Mouse (Mus musculus): ENCODE results near the gene Ddah2. TPM values are rescaled to one million over a fixed set of nuclear protein-coding genes. Genes with fewer than 3 reads are reported as not detected.

Ddah2 gene
- total RNA-seq, 2 experiments from 2014 or later: 13.7 to 15.8 TPM

DNA sequence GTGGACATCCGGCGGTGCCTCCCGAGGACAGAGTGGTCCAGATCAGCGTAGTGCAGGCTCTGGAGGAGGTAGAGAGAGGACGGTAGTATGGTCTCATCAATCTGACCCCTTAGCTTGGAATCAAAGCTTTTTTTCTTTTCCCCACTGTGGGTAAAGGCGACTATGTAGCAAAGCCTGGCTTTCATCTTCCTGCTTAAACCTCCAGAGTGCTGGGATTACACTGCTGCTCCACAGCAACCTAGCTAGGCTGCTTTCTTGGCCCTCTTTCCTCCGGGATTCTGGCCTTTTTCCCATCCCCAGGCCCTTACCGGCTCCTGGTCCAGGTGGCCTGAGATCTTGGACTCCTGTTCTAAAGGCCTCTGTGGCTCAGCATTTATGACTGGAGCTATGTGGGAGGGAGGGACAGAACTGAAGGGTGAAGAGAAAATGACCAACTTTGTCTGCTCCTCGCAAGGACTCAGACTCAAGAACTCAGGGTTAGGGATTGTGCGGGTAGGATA lies 5.6 kb downstream of the Ddah2 start:
- DNase-seq (ENCODE audit: low spot score in 2 of 2): no peak
- TF ChIP-seq CTCF (conservative IDR thresholded peaks at IDR 0.05): no peak
- no peak overlapping the region for H3K4me3 ChIP-seq
- H3K27ac ChIP-seq: no peak overlapping the region

DNA sequence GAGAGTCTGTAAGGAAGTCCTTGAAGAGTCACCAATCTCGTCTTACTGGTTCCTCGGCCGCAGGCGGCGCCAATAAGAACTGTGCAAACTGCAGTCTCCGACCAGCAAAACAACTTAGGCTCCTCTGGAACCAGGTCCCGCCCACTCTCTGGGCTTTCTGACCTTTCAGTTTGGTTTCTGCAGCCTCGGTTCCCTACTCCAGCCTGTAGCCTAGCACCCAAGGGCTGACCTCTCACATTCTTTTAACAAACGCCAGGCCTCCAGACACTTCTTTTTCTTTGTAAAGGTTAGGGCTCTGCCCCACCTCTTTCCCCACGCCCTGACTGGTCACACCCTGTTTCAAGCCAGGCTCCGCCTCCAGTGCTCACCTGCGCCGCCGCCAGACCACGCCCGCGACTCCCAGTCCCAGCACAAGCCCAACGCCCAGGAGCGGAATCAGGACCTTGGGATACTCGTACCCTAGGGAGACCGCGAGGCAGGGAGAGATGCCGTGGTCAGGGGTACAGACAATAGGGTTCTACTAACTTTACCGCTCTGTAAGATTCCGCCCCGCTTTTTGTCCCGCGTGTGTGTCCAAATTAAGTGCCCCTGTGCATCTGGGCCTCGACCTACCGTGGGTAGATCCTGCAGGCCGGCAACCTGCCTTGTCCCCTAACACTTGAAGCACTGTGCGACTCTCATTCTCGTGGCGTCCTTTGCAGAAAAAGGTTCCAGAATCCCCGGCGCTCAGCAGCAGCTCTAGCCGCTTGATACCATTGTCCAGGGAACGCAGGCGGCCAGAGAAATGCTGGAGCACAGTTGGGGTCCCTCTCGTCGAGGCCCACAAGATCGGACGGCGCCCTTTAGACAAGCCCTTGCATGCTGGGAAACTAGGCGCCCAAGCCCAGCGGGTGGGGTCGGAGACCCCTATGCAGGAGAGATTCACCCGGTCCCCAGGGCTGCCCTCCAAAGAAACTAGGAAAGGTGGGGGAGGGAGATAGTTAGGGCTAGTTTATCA lies 6.4 kb downstream of the Ddah2 start, which contains the start of gene Ly6g6c:
Ly6g6c (plus strand) TSS at position 438 of the 997 bp plus-strand sequence.
- H3K4me3 ChIP-seq: no peak within 1 kb of the TSS; the same call in 1 of the 2 replicates
- TF ChIP-seq CTCF (conservative IDR thresholded peaks at IDR 0.05): no peak

DNA sequence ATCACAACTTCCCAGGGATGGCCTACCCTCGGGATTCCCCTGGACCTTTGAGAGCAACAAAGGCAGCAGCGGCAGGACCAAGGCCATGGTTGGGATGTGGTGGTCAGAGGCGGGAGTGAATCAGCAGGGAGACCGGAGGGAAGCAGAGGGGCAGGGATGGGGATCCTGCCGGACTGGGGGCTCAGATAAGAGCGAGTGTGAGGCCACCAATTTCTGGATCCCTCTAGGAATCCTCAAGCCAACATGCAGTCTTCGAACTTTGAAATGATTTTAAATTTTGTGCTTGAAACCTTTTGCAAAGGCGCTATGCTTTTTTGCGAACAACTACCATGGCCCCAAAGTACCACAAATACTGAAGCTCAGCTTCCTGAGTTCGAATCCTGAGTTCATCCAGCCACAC lies 7.2 kb downstream of the Ddah2 start, which contains the start of gene Mpig6b:
Mpig6b (minus strand) TSS at position 101 of the 400 bp plus-strand sequence.
- no peak for DNase-seq (ENCODE audit: low spot score in 2 of 2)
- Histone ChIP-seq H3K4me3 (no peak within 1 kb of the TSS; the same call in 1 of the 2 replicates), H3K27ac (no peak within 1 kb of the TSS)
- TF ChIP-seq CTCF (conservative IDR thresholded peaks at IDR 0.05): no peak

More for the DNA sequence above, 6.4 kb downstream of the Ddah2 start, which contains the start of gene Ly6g6c:
- no peak for DNase-seq (ENCODE audit: low spot score in 2 of 2)
- H3K27ac ChIP-seq: no peak within 1 kb of the TSS

DNA sequence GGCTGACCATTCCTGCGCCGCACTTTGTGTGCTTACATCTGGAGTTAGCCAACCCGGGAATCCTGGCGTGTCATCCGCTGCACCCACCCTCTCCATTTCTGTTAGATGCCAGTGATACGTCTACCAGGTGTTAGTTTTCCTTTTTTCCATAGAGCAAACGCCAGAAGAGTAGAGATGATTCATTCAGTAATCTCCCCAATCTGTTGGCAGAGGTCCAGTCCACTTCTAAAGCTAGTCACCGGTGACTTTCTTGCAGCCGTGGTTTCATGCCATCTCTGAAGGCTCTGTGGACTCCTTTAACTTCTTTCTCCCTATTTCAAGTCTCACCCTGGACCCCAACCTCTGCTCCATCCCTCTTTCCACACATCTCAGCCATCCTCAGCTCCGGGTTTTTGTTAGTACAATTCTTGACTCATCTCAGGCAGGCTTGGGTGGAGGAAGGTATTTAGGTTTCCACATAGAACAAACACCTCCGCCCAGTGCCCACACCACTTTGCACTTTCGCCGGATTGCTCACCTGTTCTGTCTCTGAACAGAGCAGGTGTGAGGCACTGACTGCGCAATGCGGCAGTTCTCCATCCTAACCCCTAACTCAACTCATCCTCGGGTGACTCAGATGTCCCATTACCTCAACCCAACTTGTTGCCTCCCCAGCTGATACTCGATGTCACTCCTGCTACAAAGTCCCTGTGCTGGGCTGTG lies 9.5 kb downstream of the Ddah2 start:
- DNase-seq (ENCODE audit: low spot score in 2 of 2): no peak
- no peak for TF ChIP-seq CTCF (conservative IDR thresholded peaks at IDR 0.05)
- Histone ChIP-seq H3K4me3 (no peak overlapping the region), H3K27ac (no peak overlapping the region)

DNA sequence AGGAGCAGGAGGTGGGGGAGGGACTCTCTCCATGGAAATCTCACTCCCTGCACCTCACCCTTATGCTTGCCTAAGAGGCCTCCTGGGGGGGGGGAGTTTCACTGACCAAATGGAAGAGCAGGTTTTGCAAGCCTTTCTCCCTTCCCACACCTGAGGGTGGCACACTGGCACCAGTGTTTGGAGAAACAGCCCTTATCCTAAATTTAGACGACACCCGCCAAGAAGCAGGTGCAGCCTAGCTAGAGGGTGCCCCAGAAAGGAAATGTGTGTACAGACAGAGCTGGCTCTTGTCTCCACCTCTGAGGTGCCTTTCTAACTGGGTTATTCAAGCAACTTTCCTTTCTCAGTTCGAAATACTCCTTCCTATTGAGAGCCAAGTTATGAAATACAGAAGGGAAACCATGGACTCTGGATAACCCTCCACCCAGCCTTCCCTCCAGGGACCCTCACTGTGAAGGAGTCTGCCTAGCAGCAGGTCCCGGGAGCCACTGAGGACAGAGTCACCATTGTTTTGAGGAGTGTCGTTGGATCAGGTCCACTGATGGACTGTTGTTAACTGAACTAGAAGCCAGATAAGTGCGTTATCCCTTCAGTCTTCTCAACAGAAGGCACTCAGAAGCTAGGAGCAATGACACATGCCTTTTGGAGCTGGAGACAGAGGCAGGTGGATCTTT lies 11.9 kb downstream of the Ddah2 start:
- H3K27ac ChIP-seq: no peak overlapping the region
- DNase-seq (ENCODE audit: low spot score in 2 of 2): no peak
- TF ChIP-seq CTCF (conservative IDR thresholded peaks at IDR 0.05): no peak
- H3K4me3 ChIP-seq: no peak overlapping the region

DNA sequence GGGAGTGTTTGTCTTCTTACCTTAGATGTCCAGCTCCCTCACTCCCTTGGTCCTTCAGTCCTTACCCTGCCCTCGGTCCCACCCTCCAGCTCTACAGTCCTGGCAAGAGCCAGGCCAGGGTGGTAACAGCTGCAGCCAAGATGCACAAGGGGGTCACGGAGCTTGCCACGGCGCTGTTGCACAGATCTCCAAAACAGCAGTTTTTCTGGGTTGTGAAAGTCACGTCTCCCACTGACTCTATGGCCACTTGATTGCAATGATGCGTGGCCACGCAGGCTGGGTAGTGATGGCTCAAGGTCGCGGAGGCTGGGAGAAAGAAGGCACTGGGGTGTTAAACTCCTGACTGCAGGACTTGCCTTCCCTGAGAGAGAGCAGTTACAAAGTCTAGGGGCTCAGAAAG lies 12.6 kb downstream of the Ddah2 start:
- Histone ChIP-seq H3K4me3 (no peak overlapping the region), H3K27ac (no peak overlapping the region)
- no peak for DNase-seq (ENCODE audit: low spot score in 2 of 2)
- no peak for TF ChIP-seq CTCF (conservative IDR thresholded peaks at IDR 0.05)

DNA sequence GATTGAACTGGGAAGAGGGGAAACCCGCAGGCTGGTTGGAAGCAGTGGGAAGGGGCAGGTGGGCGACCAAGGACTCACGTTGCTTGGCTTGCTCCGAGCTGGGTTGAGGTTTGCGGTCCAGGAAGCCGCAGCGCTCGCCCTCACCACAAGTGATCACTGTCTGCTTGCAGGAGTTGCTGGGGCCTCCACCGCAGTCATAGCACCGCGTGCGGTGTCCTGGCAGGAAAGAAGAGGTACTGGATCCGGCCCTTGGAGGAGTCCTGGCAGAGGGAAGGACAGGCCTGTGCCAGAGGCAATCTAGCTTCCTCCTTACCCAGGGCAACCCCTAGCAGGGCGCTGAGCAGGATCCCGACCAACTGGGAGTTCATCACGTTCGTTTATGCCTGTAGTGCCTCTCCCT lies 15.3 kb downstream of the Ddah2 start:
- H3K4me3 ChIP-seq: no peak overlapping the region
- DNase-seq (ENCODE audit: low spot score in 2 of 2): no peak

DNA sequence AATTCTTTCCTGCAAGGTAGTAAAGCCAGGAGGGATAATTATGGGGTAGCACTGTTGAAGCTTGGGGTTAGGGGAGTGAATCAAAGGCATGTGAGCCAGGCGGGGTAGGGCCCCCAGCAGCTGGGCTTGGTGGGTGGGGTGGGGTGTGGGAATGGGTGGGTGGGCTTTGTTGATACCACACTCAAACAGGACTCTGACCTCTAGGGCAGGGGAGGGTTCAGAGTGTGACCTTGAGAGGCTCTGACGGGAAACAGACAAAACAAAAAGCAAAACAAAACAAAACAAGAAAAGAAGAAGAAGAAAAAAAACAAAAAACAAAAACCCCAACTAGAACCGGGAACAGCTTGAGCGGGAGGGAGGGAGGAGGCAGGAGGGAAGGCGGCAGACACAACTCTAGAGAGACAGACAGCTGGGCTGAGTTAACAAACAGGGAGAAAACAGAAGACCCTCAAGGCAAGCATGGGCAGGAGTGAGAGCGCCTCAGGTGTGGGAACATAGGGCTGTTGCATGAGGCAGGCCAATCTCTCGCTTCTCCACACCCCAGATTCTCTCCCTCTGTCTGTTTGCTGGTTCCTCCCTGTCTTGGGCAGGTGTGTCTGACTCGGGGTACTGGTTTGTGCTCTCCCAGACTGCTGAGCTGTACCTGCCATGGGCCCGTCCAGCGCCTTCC lies 17.8 kb downstream of the Ddah2 start, which contains the start of gene Ly6g6e:
Ly6g6e (plus strand) TSS at position 396 of the 670 bp plus-strand sequence.
- peak within 1 kb of the TSS; percentile 43; the same call in 1 of the 2 replicates for H3K27ac ChIP-seq
- H3K4me3 ChIP-seq: peak within 1 kb of the TSS; percentile 43
- DNase-seq (ENCODE audit: low spot score in 2 of 2): no peak
- TF ChIP-seq CTCF (conservative IDR thresholded peaks at IDR 0.05): no peak

More for the DNA sequence above, 15.3 kb downstream of the Ddah2 start:
- no peak overlapping the region for H3K27ac ChIP-seq
- TF ChIP-seq CTCF (conservative IDR thresholded peaks at IDR 0.05): no peak

DNA sequence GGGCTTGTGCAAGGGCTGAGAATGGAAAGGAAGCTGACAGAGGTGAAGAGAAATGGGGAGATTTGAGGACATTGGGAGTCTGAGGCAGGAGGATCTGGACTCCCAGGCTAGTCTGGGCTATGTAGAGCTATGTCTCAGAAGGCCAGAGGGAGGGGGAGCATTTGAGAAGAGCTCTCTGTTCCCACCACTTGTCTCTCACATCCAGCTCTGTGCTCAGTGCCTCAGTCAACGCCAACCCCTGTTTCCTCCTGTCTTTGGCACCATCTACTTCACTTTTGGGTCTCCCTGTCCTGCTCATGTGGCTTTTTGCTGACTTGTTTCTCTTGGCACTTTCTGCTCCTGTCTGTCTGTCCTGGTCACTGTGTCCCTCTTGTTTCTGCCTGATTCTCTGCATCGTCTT lies 18.4 kb downstream of the Ddah2 start:
- DNase-seq (ENCODE audit: low spot score in 2 of 2): no peak
- Histone ChIP-seq H3K4me3 (peak overlapping the region; percentile 43; the same call in 1 of the 2 replicates), H3K27ac (peak overlapping the region; percentile 43; the same call in 1 of the 2 replicates)
- no peak for TF ChIP-seq CTCF (conservative IDR thresholded peaks at IDR 0.05)

DNA sequence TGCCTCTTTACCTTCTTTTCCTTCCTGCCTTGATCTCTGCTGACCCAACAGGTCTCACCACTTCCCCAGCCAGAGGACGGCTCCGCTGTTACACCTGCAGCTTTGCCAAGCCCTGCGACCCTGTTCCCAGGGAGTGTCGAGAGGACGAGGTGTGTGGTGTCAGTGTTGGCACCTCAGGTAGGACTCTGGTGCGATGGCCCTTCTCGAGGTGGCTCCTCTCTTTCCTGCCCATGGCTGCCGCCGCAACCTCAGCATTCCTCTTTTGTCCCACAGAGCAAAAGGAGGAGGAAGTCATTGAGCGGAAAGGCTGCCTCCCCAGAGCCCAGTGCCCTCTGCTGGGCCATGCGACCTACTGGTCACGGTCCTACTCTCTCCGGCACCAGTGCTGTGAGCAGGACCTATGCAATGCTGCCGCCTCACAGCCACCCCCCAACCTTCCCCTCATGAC lies 19.0 kb downstream of the Ddah2 start, which contains the start of gene Ly6g6d:
Ly6g6d (minus strand) TSS at position 280 of the 448 bp plus-strand sequence.
- DNase-seq (ENCODE audit: low spot score in 2 of 2): no peak
- peak; percentile 66 for TF ChIP-seq CTCF (conservative IDR thresholded peaks at IDR 0.05)
- H3K27ac ChIP-seq: peak within 1 kb of the TSS; percentile 43; the same call in 1 of the 2 replicates
- H3K4me3 ChIP-seq: peak within 1 kb of the TSS; percentile 43

DNA sequence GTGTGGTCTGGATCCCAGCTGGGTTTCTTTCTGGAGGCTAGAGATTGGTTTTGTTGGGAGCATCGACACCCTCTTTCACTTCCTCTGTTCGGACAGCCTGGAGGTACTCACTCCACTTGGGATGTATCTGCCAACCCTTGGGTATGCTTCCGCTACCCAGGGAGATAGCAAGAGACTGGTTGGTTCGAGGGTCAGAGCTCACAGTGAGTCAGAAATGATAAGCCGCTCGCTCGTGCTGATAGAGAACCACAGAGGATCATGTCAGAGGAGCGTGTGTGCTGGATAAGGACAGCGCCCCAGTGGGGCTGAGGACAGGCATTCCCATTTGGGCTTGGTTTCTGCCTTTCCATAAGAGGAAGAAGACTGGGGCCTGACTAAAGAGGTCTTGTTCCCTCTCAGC lies 20.9 kb downstream of the Ddah2 start:
- TF ChIP-seq CTCF (conservative IDR thresholded peaks at IDR 0.05): no peak
- H3K27ac ChIP-seq: peak overlapping the region; percentile 62; the same call in 1 of the 2 replicates
- no peak for DNase-seq (ENCODE audit: low spot score in 2 of 2)
- no peak overlapping the region for H3K4me3 ChIP-seq
